In genomic region chr2:157202361-157202760, GRCm38 (mm10) we compare ENCODE assay signal across 13 mouse cellular contexts. TPM values are rescaled to one million over a fixed set of nuclear protein-coding genes. Genes with fewer than 3 reads are reported as not detected.
DNase-seq lines count a peak whose midpoint lies in the region; ATAC-seq and TF ChIP-seq lines count a peak whose summit lies in the region.
"Had no signal": no experiment of that assay in that cellular context is flagged by ENCODE, and none has a peak within 500 bp of the region (broad histone marks: within the 10 kb centered on the region; RNA-seq: fewer than 3 reads in every experiment).

No protein-coding gene starts in this region.

- H3K27ac ChIP-seq in forebrain, embryonic 10.5 days, result no peak overlapping the region
- no peak overlapping the region for H3K27ac ChIP-seq in forebrain, embryonic 15.5 days (replicated peaks)
- H3K27ac ChIP-seq in liver, embryonic 16.5 days (ENCODE audit: low read length), result no peak overlapping the region
- no peak overlapping the region for H3K27ac ChIP-seq in layer of hippocampus, adult 2 months
- H3K27ac ChIP-seq: neural tube, embryonic 13.5 days had no signal

- H3K4me2 ChIP-seq in forebrain, embryonic 15.5 days (replicated peaks), result no peak overlapping the region
- peak overlapping the region; percentile 74 for H3K4me2 ChIP-seq in liver, embryonic 16.5 days (ENCODE audit: low read depth, low read length)

- ATAC-seq in forebrain, embryonic 15.5 days (replicated peaks), result no peak
- ATAC-seq in megakaryocyte, adult 5-6 weeks (ENCODE audit: poor library complexity, severe bottlenecking), result no peak
- no peak for ATAC-seq in liver, embryonic 16.5 days (ENCODE audit: low read depth)

- peaks cover 31% of the 10 kb centered on the region for H3K4me1 ChIP-seq in forebrain, embryonic 10.5 days
- peaks cover 23% of the 10 kb centered on the region for H3K4me1 ChIP-seq in forebrain, embryonic 15.5 days
- H3K4me1 ChIP-seq in megakaryocyte, embryonic 14.5 days, result peaks cover 34% of the 10 kb centered on the region
- peaks cover 16% of the 10 kb centered on the region for H3K4me1 ChIP-seq in liver, embryonic 16.5 days (ENCODE audit: control insufficient read depth, low read depth, low read length)

- H3K27me3 ChIP-seq in forebrain, embryonic 10.5 days (ENCODE audit: poor library complexity, severe bottlenecking), result no peaks in the 10 kb centered on the region
- H3K27me3 ChIP-seq in forebrain, embryonic 15.5 days, result no peaks in the 10 kb centered on the region
- H3K27me3 ChIP-seq in megakaryocyte, embryonic 14.5 days (replicated peaks), result no peaks in the 10 kb centered on the region
- no peaks in the 10 kb centered on the region for H3K27me3 ChIP-seq in liver, embryonic 16.5 days (ENCODE audit: control insufficient read depth, insufficient read depth, low read depth, low read length)
- H3K27me3 ChIP-seq: neural tube, embryonic 13.5 days had no signal

- H3K9ac ChIP-seq in forebrain, embryonic 15.5 days (replicated peaks), result no peak overlapping the region
- H3K9ac ChIP-seq in liver, embryonic 16.5 days (ENCODE audit: low read depth, low read length), result peak overlapping the region; percentile 97
- H3K9ac ChIP-seq: neural tube, embryonic 13.5 days had no signal

- 90% methylated on average over 6 of the region's 6 CpGs for WGBS in forebrain, embryonic 10.5 days
- WGBS in forebrain, embryonic 15.5 days, result 68% methylated on average over 6 of the region's 6 CpGs
- WGBS in liver, embryonic 16.5 days (ENCODE audit: insufficient replicate concordance), result 65% methylated on average over 6 of the region's 6 CpGs

- DNase-seq in forebrain, embryonic 10.5 days (ENCODE audit: extremely low spot score, low spot score), result no peak
- peak; percentile 31 for DNase-seq in thymus, postnatal 25 days
- DNase-seq in layer of hippocampus, adult 11-12 months (ENCODE audit: low spot score), result no peak
- no peak for DNase-seq in layer of hippocampus, adult 2 months (ENCODE audit: low spot score in 2 of 2)
- DNase-seq: cerebellum, postnatal 25 days; gastrocnemius, postnatal 10 days; heart, postnatal 4 days; kidney, adult 9 months had no signal

- H3K9me3 ChIP-seq in forebrain, embryonic 10.5 days, result peaks cover 12% of the 10 kb centered on the region; the same call in 1 of the 2 replicates
- H3K9me3 ChIP-seq in forebrain, embryonic 15.5 days, result no peaks in the 10 kb centered on the region
- H3K9me3 ChIP-seq in megakaryocyte, embryonic 14.5 days, result peaks cover 2% of the 10 kb centered on the region; the same call in 1 of the 2 replicates
- H3K9me3 ChIP-seq in liver, embryonic 16.5 days (replicated peaks; ENCODE audit: control insufficient read depth, low read length), result no peaks in the 10 kb centered on the region

- TF ChIP-seq CTCF in layer of hippocampus, adult 2 months (conservative IDR thresholded peaks at IDR 0.05), result no peak

- peak overlapping the region; percentile 63; the same call in 1 of the 2 replicates for H3K4me3 ChIP-seq in forebrain, embryonic 10.5 days
- H3K4me3 ChIP-seq in forebrain, embryonic 15.5 days, result no peak overlapping the region
- peak overlapping the region; percentile 54 for H3K4me3 ChIP-seq in megakaryocyte, embryonic 14.5 days (replicated peaks)
- peak overlapping the region; percentile 98 for H3K4me3 ChIP-seq in liver, embryonic 16.5 days (ENCODE audit: low read depth, low read length)
- no peak overlapping the region for H3K4me3 ChIP-seq in layer of hippocampus, adult 2 months

- H3K36me3 ChIP-seq in forebrain, embryonic 10.5 days (replicated peaks), result peaks cover 53% of the 10 kb centered on the region
- H3K36me3 ChIP-seq in forebrain, embryonic 15.5 days, result peaks cover 11% of the 10 kb centered on the region; the same call in 1 of the 2 replicates
- H3K36me3 ChIP-seq in megakaryocyte, embryonic 14.5 days (replicated peaks; ENCODE audit: low read length), result peaks cover 20% of the 10 kb centered on the region
- H3K36me3 ChIP-seq in liver, embryonic 16.5 days (ENCODE audit: control insufficient read depth, insufficient read depth), result peaks cover 30% of the 10 kb centered on the region

RNA-seq across cellular contexts. Expression of gene Rbl1, which starts 2.0 kb away (rescaled TPM):
- polyA plus RNA-seq in forebrain, embryonic 10.5 days (2016; fragmentation: Nextera tagmentation; extraction: Ambion mirVana), result 27.2 and 30.5 TPM in 2 replicates
- polyA plus RNA-seq in forebrain, embryonic 15.5 days (2015; fragmentation: Nextera tagmentation; extraction: Ambion mirVana), result 12.0 and 14.0 TPM in 2 replicates
- 1.3 and 2.1 TPM in 2 replicates for polyA plus RNA-seq in megakaryocyte, embryonic 14.5 days (2012; ENCODE audit: insufficient read depth, low replicate concordance)
- total RNA-seq in megakaryocyte, adult 5-6 weeks (2015), result 94.0 and 94.1 TPM in 2 replicates
- total RNA-seq in megakaryocyte, adult 5-6 weeks (2017), result 88.4 and 90.3 TPM in 2 replicates
- polyA plus RNA-seq in liver, embryonic 16.5 days (2015; fragmentation: Nextera tagmentation; extraction: Ambion mirVana), result 17.0 and 18.2 TPM in 2 replicates
- total RNA-seq in layer of hippocampus, adult 2 months (2021), result 1 to 10 TPM; 1.5 to 1.7 TPM

Comparison
In these comparisons a context has a peak if more than half of its experiments do, and no peak if none do; other contexts are left out.
1. H3K4me3 ChIP-seq: peak in forebrain, embryonic 10.5 days (single experiment), megakaryocyte, embryonic 14.5 days (single experiment) and liver, embryonic 16.5 days (single experiment); none in forebrain, embryonic 15.5 days (single experiment) and layer of hippocampus, adult 2 months (single experiment).